Mouse (Mus musculus) brain, embryonic 18.5 days (tissue): Measurements from ENCODE around the gene Slit3.

Experiments used
- DNase-seq: peaks from one replicate; pipeline ENCODE4 v3.0.0-alpha.2; 2012; ENCODE audit warnings: low read depth, low spot score

The Slit3 gene

GRCm38 (mm10) chr11:35124489-35125107 is 3.6 kb downstream of the Slit3 start:
- no peak for DNase-seq

- no peak for DNase-seq
Measured at GRCm38 (mm10) chr11:35125108-35125490, 4.1 kb downstream of the Slit3 start.

- no peak for DNase-seq
Measured at GRCm38 (mm10) chr11:35131740-35132139, 10.7 kb downstream of the Slit3 start.

GRCm38 (mm10) chr11:35136625-35137024 is 15.6 kb downstream of the Slit3 start:
- no peak for DNase-seq

- DNase-seq: no peak
Measured at GRCm38 (mm10) chr11:35140092-35140491, 19.1 kb downstream of the Slit3 start.

GRCm38 (mm10) chr11:35142202-35142601 is 21.2 kb downstream of the Slit3 start:
- no peak for DNase-seq

GRCm38 (mm10) chr11:35142698-35143360 is 21.8 kb downstream of the Slit3 start:
- peak; percentile 26 for DNase-seq

- DNase-seq: no peak
Measured at GRCm38 (mm10) chr11:35147818-35148445, 26.9 kb downstream of the Slit3 start.

GRCm38 (mm10) chr11:35151539-35151951 is 30.5 kb downstream of the Slit3 start:
- no peak for DNase-seq

GRCm38 (mm10) chr11:35152875-35153274 is 31.9 kb downstream of the Slit3 start:
- DNase-seq: no peak

- no peak for DNase-seq
Measured at GRCm38 (mm10) chr11:35154449-35154848, 33.4 kb downstream of the Slit3 start.

- DNase-seq: no peak
Measured at GRCm38 (mm10) chr11:35155281-35155680, 34.3 kb downstream of the Slit3 start.

GRCm38 (mm10) chr11:35156676-35157075 is 35.7 kb downstream of the Slit3 start:
- no peak for DNase-seq

- DNase-seq: no peak
Measured at GRCm38 (mm10) chr11:35160682-35161211, 39.7 kb downstream of the Slit3 start.

GRCm38 (mm10) chr11:35163396-35163795 is 42.4 kb downstream of the Slit3 start:
- DNase-seq: no peak

- no peak for DNase-seq
Measured at GRCm38 (mm10) chr11:35167176-35167575, 46.2 kb downstream of the Slit3 start.

- DNase-seq: no peak
Measured at GRCm38 (mm10) chr11:35171505-35171904, 50.5 kb downstream of the Slit3 start.

GRCm38 (mm10) chr11:35177564-35177963 is 56.5 kb downstream of the Slit3 start:
- no peak for DNase-seq

- no peak for DNase-seq
Measured at GRCm38 (mm10) chr11:35178144-35178817, 57.3 kb downstream of the Slit3 start.

- DNase-seq: no peak
Measured at GRCm38 (mm10) chr11:35179305-35179704, 58.3 kb downstream of the Slit3 start.

- DNase-seq: no peak
Measured at GRCm38 (mm10) chr11:35182887-35183286, 61.9 kb downstream of the Slit3 start.

GRCm38 (mm10) chr11:35194826-35195225 is 73.8 kb downstream of the Slit3 start:
- DNase-seq: no peak
